Mouse (Mus musculus) common myeloid progenitor, adult 5-6 weeks (primary cell): ENCODE results near the gene Prss50. TPM values are rescaled to one million over a fixed set of nuclear protein-coding genes. Genes with fewer than 3 reads are reported as not detected.

Experiments
- ATAC-seq: replicated peaks from 2 replicates; pipeline ENCODE4 v1.8.0; 2016; ENCODE audit warnings: low read depth, mild to moderate bottlenecking, moderate TSS enrichment, inconsistent platforms; ENCODE audit not compliant: poor library complexity, severe bottlenecking
- total RNA-seq: library from RNA; stranded (forward); fragments of 200-1000, 187-1606 nt; gene quantifications from 2 replicates; pipeline ENCODE4 v1.2.3, GENCODE M21; 2017

The Prss50 gene
- total RNA-seq, 1 experiment from 2014 or later, result 8.7 TPM

DNA sequence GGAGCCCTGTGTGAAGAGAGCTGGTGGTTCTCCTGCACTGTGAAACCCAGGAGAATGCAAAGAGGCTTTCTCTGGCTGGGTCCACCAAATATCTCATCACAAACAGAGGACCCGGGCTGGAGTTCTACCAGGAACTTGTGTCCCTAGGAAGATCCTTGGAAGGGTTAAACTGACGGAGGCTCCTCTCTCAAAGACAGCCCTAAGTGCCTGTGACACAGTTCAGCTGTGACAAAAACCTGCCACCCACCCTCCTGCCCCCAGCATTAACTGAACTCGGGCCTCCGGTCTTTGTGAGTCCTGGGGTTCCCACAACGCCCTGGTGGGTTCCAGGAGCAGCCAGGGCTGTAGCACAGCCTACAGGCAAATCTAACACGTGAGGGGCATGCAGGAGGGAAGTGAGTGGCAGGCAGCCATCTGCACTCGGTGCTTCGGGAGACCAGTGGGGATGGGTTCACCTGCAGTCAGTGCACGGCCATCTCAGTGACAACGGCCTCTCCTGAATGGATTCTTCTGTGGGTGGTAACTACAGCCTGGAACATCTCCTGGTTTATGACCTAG lies 41.8 kb downstream of the Prss50 start:
- no peak for ATAC-seq

DNA sequence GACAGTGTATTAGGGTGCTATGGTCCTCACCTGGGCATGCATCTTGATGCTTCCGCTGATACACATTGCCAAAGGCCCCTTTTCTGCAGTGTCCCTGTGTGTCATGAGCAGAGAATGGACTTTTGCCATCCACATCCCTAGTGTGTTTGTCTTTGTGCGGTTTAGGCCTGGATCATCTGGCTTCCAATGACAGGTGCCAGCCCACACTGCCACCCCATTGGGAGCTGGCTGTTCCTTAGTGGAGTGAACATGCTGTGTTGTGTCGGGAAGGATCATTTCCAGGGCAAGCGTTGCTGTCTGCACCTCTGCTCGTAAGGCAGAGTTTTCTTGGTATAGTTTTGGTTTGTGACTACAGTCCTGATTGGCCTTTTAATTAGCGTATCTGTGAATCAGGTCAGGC lies 43.4 kb downstream of the Prss50 start:
- ATAC-seq, result no peak

DNA sequence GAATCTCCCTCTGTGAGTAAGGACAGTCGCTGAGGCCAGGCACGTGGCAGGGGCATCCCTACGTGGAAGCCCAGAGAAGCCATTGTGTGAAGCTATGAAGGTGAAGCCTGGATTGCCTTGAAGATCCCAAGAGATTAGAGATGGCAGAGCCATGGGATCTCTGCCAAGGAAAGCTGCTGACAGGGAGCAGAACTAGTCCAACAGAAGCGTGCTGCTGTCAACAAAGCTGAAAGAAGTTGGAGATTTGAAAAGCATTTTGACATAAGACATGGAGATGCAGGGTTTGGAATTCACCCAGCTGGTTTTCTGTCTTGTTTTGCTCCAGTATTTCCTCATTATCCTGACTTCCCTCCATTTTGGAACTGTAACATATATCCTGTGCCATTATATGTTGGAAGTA lies 44.5 kb downstream of the Prss50 start:
- ATAC-seq, result no peak

DNA sequence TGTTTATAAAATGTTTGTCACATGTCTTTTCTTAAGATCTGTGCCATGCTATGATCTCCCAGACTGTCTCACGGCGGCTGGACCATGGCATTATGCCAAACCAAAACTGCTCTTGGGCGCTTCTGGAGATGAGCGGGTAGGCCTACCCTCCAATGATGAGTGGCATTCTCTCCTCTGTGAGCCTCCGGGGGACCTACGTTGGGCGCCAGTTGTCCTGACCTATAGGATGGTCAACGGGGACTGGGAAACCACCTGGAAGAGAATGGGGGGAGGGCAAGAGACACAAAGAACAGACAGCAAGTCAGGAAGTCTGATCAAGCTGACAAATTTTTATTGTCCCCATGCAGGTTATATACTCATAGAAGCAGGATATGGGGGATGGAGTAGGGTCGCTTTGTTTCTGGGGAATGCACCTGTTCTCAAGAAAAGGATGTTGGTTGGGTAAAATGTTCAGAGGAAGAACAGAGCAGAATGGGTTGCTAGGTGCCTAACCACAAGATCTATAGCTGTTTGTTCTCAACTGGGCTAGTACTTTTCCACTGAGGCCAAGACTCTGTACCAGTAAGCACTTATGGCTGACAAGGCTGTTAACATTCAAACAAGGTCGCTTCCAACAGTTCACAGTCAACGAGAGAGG lies 49.6 kb downstream of the Prss50 start:
- ATAC-seq, result no peak

DNA sequence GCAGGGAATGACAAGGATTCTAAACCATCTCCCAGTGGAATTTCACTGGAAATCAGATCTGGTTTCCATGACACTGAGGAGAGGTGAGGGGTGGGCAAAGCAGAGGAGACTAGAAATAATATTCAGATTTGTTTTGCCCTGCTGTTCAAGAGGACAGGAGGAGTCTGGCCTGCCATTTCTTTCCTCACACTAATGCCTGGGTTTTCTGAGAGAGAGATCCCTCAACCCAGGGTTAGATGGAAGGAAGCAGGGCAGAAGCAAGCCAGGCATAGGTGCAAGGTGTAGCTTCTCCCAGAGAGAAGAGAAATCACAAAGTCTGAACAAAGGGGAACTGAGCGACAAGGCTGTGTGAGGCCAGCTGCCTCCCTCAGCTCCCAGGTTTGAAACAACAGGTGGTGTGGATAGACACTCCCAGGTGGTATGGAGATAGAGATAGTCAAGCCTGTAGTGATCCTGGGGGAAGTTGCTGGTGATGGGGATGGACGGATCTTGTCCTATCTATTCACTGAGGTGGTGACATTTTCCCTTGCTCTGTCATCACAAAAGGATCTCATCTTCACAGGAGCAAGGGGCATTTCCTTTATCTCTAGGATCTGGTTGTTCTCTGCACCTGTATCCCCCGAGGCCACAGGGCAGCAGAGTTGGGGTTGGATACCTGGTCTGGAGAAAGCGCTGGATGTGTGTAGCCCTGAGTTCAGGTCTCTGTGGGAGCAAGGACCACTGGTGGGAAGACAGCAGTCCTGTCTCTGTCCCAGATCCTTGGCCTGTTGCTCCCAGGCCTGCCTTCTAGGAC lies 50.3 kb downstream of the Prss50 start:
- ATAC-seq, result no peak

DNA sequence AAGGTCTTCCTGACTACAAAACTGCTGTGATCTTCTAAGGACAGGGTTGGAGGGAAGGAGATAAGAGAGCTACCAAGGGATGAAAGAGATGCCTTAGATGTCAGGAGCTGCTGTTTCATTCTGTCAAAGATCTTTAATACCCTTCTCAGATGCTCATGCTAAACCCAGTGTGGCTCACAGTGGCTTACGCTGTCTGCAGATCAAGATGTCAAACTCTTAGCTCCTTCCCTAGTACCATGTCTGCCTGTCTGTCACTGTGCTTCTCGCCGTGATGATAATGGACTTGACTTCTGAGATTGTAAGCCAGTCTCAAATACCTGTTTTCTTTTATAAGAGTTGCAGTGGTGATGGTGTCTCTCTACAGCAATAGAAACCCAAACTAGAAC lies 50.9 kb downstream of the Prss50 start:
- ATAC-seq, result no peak

DNA sequence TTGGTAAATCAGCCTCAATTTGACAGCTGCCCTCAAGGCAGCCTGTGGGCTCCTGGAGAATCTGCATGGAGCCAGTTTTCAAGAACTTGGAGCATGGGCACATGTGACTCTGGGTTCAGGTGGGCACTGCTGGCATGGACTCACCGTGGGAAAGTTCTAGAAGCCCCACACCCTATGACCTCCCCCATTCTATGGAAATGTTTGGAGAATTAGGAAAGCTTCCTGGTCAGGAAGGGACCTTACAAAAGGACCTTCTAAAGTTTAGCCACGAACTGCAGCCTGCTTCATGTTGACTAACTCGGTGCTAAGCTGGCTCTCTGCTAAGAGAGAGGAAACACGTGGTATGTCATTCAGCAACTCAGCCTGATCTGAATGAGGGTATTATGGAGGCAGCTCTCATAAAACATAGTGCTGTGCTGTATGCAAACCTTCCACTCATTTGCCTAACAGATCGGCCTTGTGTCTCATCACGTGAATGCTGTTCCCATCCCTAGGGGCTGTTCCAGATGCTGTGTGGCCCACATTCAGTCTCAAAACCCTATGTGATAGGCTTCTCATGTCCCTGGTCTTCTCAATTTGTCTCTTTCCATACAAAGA lies 51.7 kb downstream of the Prss50 start:
- ATAC-seq, result no peak

Other genes with a start within 250 kb of the Prss50 start
- 2.1 and 5.8 TPM in 2 replicates for gene Nradd, start 233.5 kb upstream of the Prss50 start, total RNA-seq
- 8.6 and 19.5 TPM in 2 replicates for gene Nbeal2, start 203.8 kb upstream of the Prss50 start, total RNA-seq
- gene Ccdc12, start 201.5 kb upstream of the Prss50 start, total RNA-seq, result 88.7 and 112 TPM in 2 replicates
- not detected in 2 replicates for gene Myl3, start 116.1 kb upstream of the Prss50 start, total RNA-seq
- 0.23 TPM in 1 of 2 replicates, not detected in the other for gene Pth1r, start 110.8 kb upstream of the Prss50 start, total RNA-seq
- not detected in 2 replicates for gene Prss42, start 59.8 kb upstream of the Prss50 start, total RNA-seq
- gene Prss44, start 44.0 kb upstream of the Prss50 start, total RNA-seq, result not detected in 2 replicates
- not detected in 2 replicates for gene Prss43, start 31.3 kb upstream of the Prss50 start, total RNA-seq
- not detected in 2 replicates for gene Prss45, start 23.4 kb upstream of the Prss50 start, total RNA-seq
- not detected in 2 replicates for gene Prss46, start 13.5 kb upstream of the Prss50 start, total RNA-seq
- gene Als2cl, start 21.9 kb downstream of the Prss50 start, total RNA-seq, result 0.87 and 3.1 TPM in 2 replicates
- 0.23 TPM in 1 of 2 replicates, not detected in the other for gene Tmie, start 22.1 kb downstream of the Prss50 start, total RNA-seq
- not detected in 2 replicates for gene Fam240a, start 58.9 kb downstream of the Prss50 start, total RNA-seq
- not detected in 2 replicates for gene Tdgf1, start 88.2 kb downstream of the Prss50 start, total RNA-seq
- 0.32 and 1.7 TPM in 2 replicates for gene Lrrc2, start 93.6 kb downstream of the Prss50 start, total RNA-seq
- gene Rtp3, start 132.6 kb downstream of the Prss50 start, total RNA-seq, result not detected in 2 replicates
- gene Ltf, start 161.3 kb downstream of the Prss50 start, total RNA-seq, result 52.3 and 80.1 TPM in 2 replicates
- 9.6 and 10.5 TPM in 2 replicates for gene Ccrl2, start 199.6 kb downstream of the Prss50 start, total RNA-seq